Mouse (Mus musculus) ES-E14 (cell line): Measurements from ENCODE around the gene 4933424G06Rik. TPM values are rescaled to one million over a fixed set of nuclear protein-coding genes. Genes with fewer than 3 reads are reported as not detected.
"Not testable (repeated sequence)": the region's sequence is repeated elsewhere in the genome, so short reads cannot be mapped to it uniquely, and the experiment has no call there.

Source experiments
- DNase-seq: peaks from one replicate; pipeline ENCODE4 v3.0.0-alpha.2; 2013; ENCODE audit warnings: low read depth, low spot score
- H3K27ac ChIP-seq: 2 replicates; pipeline ENCODE4 v1.5.1; 2012; ENCODE audit warnings: low read depth, mild to moderate bottlenecking, low read length, moderate library complexity, mixed read lengths; ENCODE audit not compliant: poor library complexity, insufficient read depth, severe bottlenecking
- H3K36me3 ChIP-seq: 2 replicates; pipeline ENCODE4 v1.6.1; 2012; ENCODE audit warnings: mild to moderate bottlenecking, low read length, moderate library complexity, mixed read lengths; ENCODE audit not compliant: control insufficient read depth, poor library complexity, insufficient read depth, severe bottlenecking
- H3K4me1 ChIP-seq, 2 experiments: fragments of 150-350 bp in 1 of 2; sonication (generic) in 1 of 2; 2 replicates each; pipeline ENCODE4 v1.6.1; 2012; ENCODE audit warnings: low read length in 2 of 2, mild to moderate bottlenecking in 1 of 2, mixed read lengths in 1 of 2; ENCODE audit not compliant: control insufficient read depth in 2 of 2, insufficient read depth in 2 of 2, poor library complexity in 1 of 2
- H3K4me3 ChIP-seq, 2 experiments: fragments of 150-350 bp in 1 of 2; sonication (generic) in 1 of 2; 2 replicates each; pipeline ENCODE4 v1.5.1; 2012; ENCODE audit warnings: low read length in 2 of 2, low read depth in 1 of 2, mild to moderate bottlenecking in 1 of 2, mixed read lengths in 1 of 2; ENCODE audit not compliant: insufficient read depth in 1 of 2, poor library complexity in 1 of 2, severe bottlenecking in 1 of 2
- H3K9ac ChIP-seq: 2 replicates; pipeline ENCODE4 v1.6.1; 2012; ENCODE audit warnings: low read depth, mild to moderate bottlenecking, low read length, mixed read lengths; ENCODE audit not compliant: poor library complexity, insufficient read depth, severe bottlenecking
- H3K9me3 ChIP-seq: fragments of 150-350 bp; sonication (generic); 2 replicates; pipeline ENCODE4 v1.6.1; 2012; ENCODE audit warnings: low read depth, mild to moderate bottlenecking, low read length; ENCODE audit not compliant: control insufficient read depth, insufficient read depth
- CHD2 ChIP-seq: IDR thresholded peaks from 2 replicates; pipeline ENCODE4 v1.6.1; 2014; ENCODE audit warnings: mild to moderate bottlenecking, low read depth, low read length, inconsistent platforms
- HCFC1 ChIP-seq: IDR thresholded peaks from 2 replicates; pipeline ENCODE4 v1.6.1; 2012; ENCODE audit warnings: low read length, inconsistent platforms, borderline replicate concordance; ENCODE audit not compliant: insufficient read depth
- MAFK ChIP-seq: IDR thresholded peaks from 2 replicates; pipeline ENCODE4 v1.6.1; 2014; ENCODE audit warnings: mild to moderate bottlenecking, low read depth, low read length, inconsistent platforms; ENCODE audit not compliant: insufficient read depth
- ZC3H11A ChIP-seq: IDR thresholded peaks from 2 replicates; pipeline ENCODE4 v1.6.1; 2012; ENCODE audit warnings: low read depth, mild to moderate bottlenecking, inconsistent platforms, low read length, borderline replicate concordance
- ZNF384 ChIP-seq: IDR thresholded peaks from 2 replicates; pipeline ENCODE4 v1.6.1; 2012; ENCODE audit warnings: low read depth, low read length, inconsistent platforms
- in situ Hi-C, 2 experiments: fragments of 600-800 bp; cut with MboI; formaldehyde crosslinking; loops; one replicate each; pipeline ENCODE4 v1.15.1; 2025; ENCODE audit warnings: low sequenced_read_pairs in 2 of 2, inconsistent platforms in 1 of 2; ENCODE audit not compliant: unreplicated experiment in 2 of 2
- total RNA-seq: library from RNA; depleted of rRNA; stranded (reverse); fragments of 300-350 nt; gene quantifications from 2 replicates; pipeline ENCODE4 v1.2.3, GENCODE M21; 2012; rRNA removed

The 4933424G06Rik gene
- total RNA-seq, result not detected in 2 replicates

- Histone ChIP-seq H3K9me3 (no peaks in the 10 kb centered on the region), H3K27ac (peak within 1 kb of the TSS; percentile 49; the same call in 1 of the 2 replicates), H3K4me1 (peaks cover 10 to 17% of the 10 kb centered on the region in 2 experiments), H3K36me3 (peaks cover 22% of the 10 kb centered on the region), H3K9ac (peak within 1 kb of the TSS; percentile 93), H3K4me3 (peak within 1 kb of the TSS; percentile 92 to 98)
- in situ Hi-C loops, result no loop called here
- peak; percentile 97 for DNase-seq
- TF ChIP-seq CHD2 (peak; percentile 72), ZNF384 (no peak)
These were observed at the start of gene 4933424G06Rik for GRCm38 (mm10) chr1:36709854-36710280. 4933424G06Rik (plus strand) TSS chr1:36710149.

GRCm38 (mm10) chr1:36664457-36664856 is 45.5 kb upstream of the 4933424G06Rik start:
- in situ Hi-C loops, result no loop called here
- Histone ChIP-seq H3K9ac (no peak overlapping the region), H3K27ac (no peak overlapping the region), H3K36me3 (no peaks in the 10 kb centered on the region), H3K4me1 (peaks cover 2 to 7% of the 10 kb centered on the region in 2 experiments; a peak in 1 of 4 replicates), H3K9me3 (no peaks in the 10 kb centered on the region), H3K4me3 (no peak overlapping the region)
- DNase-seq, result no peak
- TF ChIP-seq CHD2, result no peak
- TF ChIP-seq MAFK, result no peak
- no peak for TF ChIP-seq HCFC1
- TF ChIP-seq ZC3H11A, result no peak
- TF ChIP-seq ZNF384, result no peak

GRCm38 (mm10) chr1:36665165-36665723 is 44.7 kb upstream of the 4933424G06Rik start:
- H3K27ac ChIP-seq, result no peak overlapping the region
- TF ChIP-seq CHD2 (no peak), MAFK (no peak), ZNF384 (no peak), HCFC1 (no peak), ZC3H11A (no peak)
- no peak for DNase-seq

GRCm38 (mm10) chr1:36665934-36666333 is 44.0 kb upstream of the 4933424G06Rik start:
- in situ Hi-C loops, result no loop called here
- TF ChIP-seq ZNF384, result no peak
- H3K9ac ChIP-seq, result no peak overlapping the region
- no peak for DNase-seq
- H3K4me3 ChIP-seq, result no peak overlapping the region
- no peaks in the 10 kb centered on the region for H3K9me3 ChIP-seq
- peaks cover 2 to 7% of the 10 kb centered on the region in 2 experiments; a peak in 1 of 4 replicates for H3K4me1 ChIP-seq
- no peak overlapping the region for H3K27ac ChIP-seq
- H3K36me3 ChIP-seq, result no peaks in the 10 kb centered on the region

More at GRCm38 (mm10) chr1:36665165-36665723, 44.7 kb upstream of the 4933424G06Rik start:
- Histone ChIP-seq H3K9ac (no peak overlapping the region), H3K4me3 (no peak overlapping the region), H3K9me3 (no peaks in the 10 kb centered on the region), H3K36me3 (no peaks in the 10 kb centered on the region), H3K4me1 (peaks cover 2 to 7% of the 10 kb centered on the region in 2 experiments; a peak in 1 of 4 replicates)
- in situ Hi-C loops, result no loop called here

DNA sequence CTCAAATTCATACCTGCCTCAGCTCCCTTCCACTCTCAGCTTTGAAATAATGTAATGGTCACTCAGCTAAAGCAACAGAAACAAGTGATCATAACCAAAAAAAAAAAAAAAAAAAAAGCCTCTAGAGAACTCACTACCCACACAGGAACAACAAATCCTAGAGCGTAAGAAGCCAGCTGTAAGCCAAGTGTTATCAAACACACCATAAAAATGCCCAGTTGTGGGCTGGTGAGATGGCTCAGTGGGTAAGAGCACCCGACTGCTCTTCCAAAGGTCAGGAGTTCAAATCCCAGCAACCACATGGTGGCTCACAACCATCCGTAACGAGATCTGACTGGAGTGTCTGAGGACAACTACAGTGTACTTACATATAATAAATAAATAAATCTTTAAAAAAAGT is 41.9 kb upstream of the 4933424G06Rik start:
- H3K4me1 ChIP-seq, DNase-seq, H3K9me3 ChIP-seq, in situ Hi-C loops, H3K9ac ChIP-seq, H3K4me3 ChIP-seq, H3K27ac ChIP-seq, H3K36me3 ChIP-seq: not testable (repeated sequence)
